In genomic region chr1:42353096-42353495, GRCm38 (mm10) we compare ENCODE assay signal across 15 mouse cellular contexts.
DNase-seq lines count a peak whose midpoint lies in the region; ATAC-seq and TF ChIP-seq lines count a peak whose summit lies in the region.
"Had no signal": no experiment of that assay in that cellular context is flagged by ENCODE, and none has a peak within 500 bp of the region (broad histone marks: within the 10 kb centered on the region; RNA-seq: fewer than 3 reads in every experiment).

No protein-coding gene starts in this region.

- H3K27me3 ChIP-seq in embryonic facial prominence, embryonic 13.5 days: no peaks in the 10 kb centered on the region
- no peaks in the 10 kb centered on the region for H3K27me3 ChIP-seq in embryonic facial prominence, embryonic 10.5 days (replicated peaks; ENCODE audit: low read depth, poor library complexity, severe bottlenecking)
- H3K27me3 ChIP-seq in embryonic facial prominence, embryonic 14.5 days (replicated peaks; ENCODE audit: control insufficient read depth, insufficient read depth, low read length): no peaks in the 10 kb centered on the region; the same call in 1 of the 2 replicates
- no peaks in the 10 kb centered on the region for H3K27me3 ChIP-seq in intestine, embryonic 15.5 days (replicated peaks)
- H3K27me3 ChIP-seq: forebrain, embryonic 13.5 days had no signal

- TF ChIP-seq CTCF in layer of hippocampus, adult 2 months (conservative IDR thresholded peaks at IDR 0.05): no peak

- no peak overlapping the region for H3K4me3 ChIP-seq in embryonic facial prominence, embryonic 13.5 days
- no peak overlapping the region for H3K4me3 ChIP-seq in embryonic facial prominence, embryonic 10.5 days
- 0 out of 2 replicates have a peak overlapping the region, but pooled peaks have one; percentile 19 for H3K4me3 ChIP-seq in layer of hippocampus, adult 2 months
- no peak overlapping the region for H3K4me3 ChIP-seq in embryonic facial prominence, embryonic 14.5 days (ENCODE audit: low read depth, low read length)
- H3K4me3 ChIP-seq in intestine, embryonic 15.5 days (replicated peaks): no peak overlapping the region
- H3K4me3 ChIP-seq: forebrain, embryonic 13.5 days; myocyte had no signal

- peak overlapping the region; percentile 44; the same call in 1 of the 2 replicates for H3K27ac ChIP-seq in embryonic facial prominence, embryonic 13.5 days
- no peak overlapping the region for H3K27ac ChIP-seq in embryonic facial prominence, embryonic 10.5 days (replicated peaks)
- H3K27ac ChIP-seq in layer of hippocampus, adult 2 months: no peak overlapping the region
- no peak overlapping the region for H3K27ac ChIP-seq in embryonic facial prominence, embryonic 14.5 days (replicated peaks; ENCODE audit: low read depth, low read length)
- H3K27ac ChIP-seq in intestine, embryonic 15.5 days: no peak overlapping the region
- H3K27ac ChIP-seq: forebrain, embryonic 13.5 days had no signal

- H3K9me3 ChIP-seq in embryonic facial prominence, embryonic 13.5 days: no peaks in the 10 kb centered on the region
- no peaks in the 10 kb centered on the region for H3K9me3 ChIP-seq in embryonic facial prominence, embryonic 10.5 days
- H3K9me3 ChIP-seq in embryonic facial prominence, embryonic 14.5 days (ENCODE audit: control insufficient read depth, low read length): no peaks in the 10 kb centered on the region
- no peaks in the 10 kb centered on the region for H3K9me3 ChIP-seq in intestine, embryonic 15.5 days
- H3K9me3 ChIP-seq: forebrain, embryonic 13.5 days had no signal

- H3K4me1 ChIP-seq in embryonic facial prominence, embryonic 13.5 days: peaks cover 7% of the 10 kb centered on the region
- H3K4me1 ChIP-seq in embryonic facial prominence, embryonic 10.5 days: no peaks in the 10 kb centered on the region
- H3K4me1 ChIP-seq in embryonic facial prominence, embryonic 14.5 days (ENCODE audit: control insufficient read depth, insufficient read depth, low read length): peaks cover 14% of the 10 kb centered on the region
- no peaks in the 10 kb centered on the region for H3K4me1 ChIP-seq in intestine, embryonic 15.5 days (replicated peaks)

- WGBS in embryonic facial prominence, embryonic 13.5 days: 39% methylated on average over 8 of the region's 8 CpGs
- WGBS in embryonic facial prominence, embryonic 10.5 days: 91% methylated on average over 8 of the region's 8 CpGs
- WGBS in embryonic facial prominence, embryonic 14.5 days: 45% methylated on average over 8 of the region's 8 CpGs
- 46% methylated on average over 8 of the region's 8 CpGs for WGBS in intestine, embryonic 15.5 days

- no peak overlapping the region for H3K9ac ChIP-seq in embryonic facial prominence, embryonic 13.5 days
- H3K9ac ChIP-seq in embryonic facial prominence, embryonic 14.5 days (ENCODE audit: low read depth, low read length): no peak overlapping the region
- H3K9ac ChIP-seq in intestine, embryonic 15.5 days: no peak overlapping the region
- H3K9ac ChIP-seq: forebrain, embryonic 13.5 days had no signal

- no peaks in the 10 kb centered on the region for H3K36me3 ChIP-seq in embryonic facial prominence, embryonic 13.5 days
- no peaks in the 10 kb centered on the region for H3K36me3 ChIP-seq in embryonic facial prominence, embryonic 10.5 days (replicated peaks)
- H3K36me3 ChIP-seq in embryonic facial prominence, embryonic 14.5 days (ENCODE audit: control insufficient read depth, insufficient read depth, low read length): no peaks in the 10 kb centered on the region
- H3K36me3 ChIP-seq in intestine, embryonic 15.5 days: no peaks in the 10 kb centered on the region

- DNase-seq in embryonic facial prominence, embryonic 10.5 days (ENCODE audit: low spot score): no peak
- no peak for DNase-seq in layer of hippocampus, adult 2 months (ENCODE audit: low spot score in 2 of 2)
- no peak for DNase-seq in layer of hippocampus, postnatal 25 days (ENCODE audit: extremely low spot score in 1 of 2, low spot score in 1 of 2)
- DNase-seq in lung, postnatal 10 days: peak; percentile 9
- no peak for DNase-seq in lung, postnatal 14 days
- DNase-seq in embryonic facial prominence, embryonic 14.5 days (ENCODE audit: low spot score): peak; percentile 79
- DNase-seq: cerebellum, adult 11 months; heart, adult 18-20 months; liver had no signal

- H3K4me2 ChIP-seq in embryonic facial prominence, embryonic 13.5 days: no peak overlapping the region
- no peak overlapping the region for H3K4me2 ChIP-seq in embryonic facial prominence, embryonic 14.5 days (ENCODE audit: low read depth, low read length)
- H3K4me2 ChIP-seq in intestine, embryonic 15.5 days (replicated peaks): no peak overlapping the region

- ATAC-seq in embryonic facial prominence, embryonic 13.5 days (ENCODE audit: insufficient number of reproducible peaks, insufficient read depth, low FRiP score, low TSS enrichment, low read depth): no peak
- no peak for ATAC-seq in embryonic facial prominence, embryonic 14.5 days (ENCODE audit: low read depth)
- no peak for ATAC-seq in intestine, embryonic 15.5 days
- ATAC-seq: lung, postnatal 0 days; Patski had no signal

Comparison
In these comparisons a context has a peak if more than half of its experiments do, and no peak if none do; other contexts are left out.
1. DNase-seq: peak in lung, postnatal 10 days (single experiment) and embryonic facial prominence, embryonic 14.5 days (single experiment); none in embryonic facial prominence, embryonic 10.5 days (single experiment), layer of hippocampus, adult 2 months (0 of 2), layer of hippocampus, postnatal 25 days (0 of 2) and lung, postnatal 14 days (single experiment).